In genomic region chr2:166204174-166204573, GRCm38 (mm10) we compare ENCODE assay signal across 22 mouse cellular contexts. TPM values are rescaled to one million over a fixed set of nuclear protein-coding genes. Genes with fewer than 3 reads are reported as not detected.
DNase-seq lines count a peak whose midpoint lies in the region; ATAC-seq and TF ChIP-seq lines count a peak whose summit lies in the region.
"Had no signal": no experiment of that assay in that cellular context is flagged by ENCODE, and none has a peak within 500 bp of the region (broad histone marks: within the 10 kb centered on the region; RNA-seq: fewer than 3 reads in every experiment).

No protein-coding gene starts in this region.

- 70% methylated on average over 13 of the region's 13 CpGs for WGBS in heart, embryonic 16.5 days
- WGBS in heart, adult 2 months: 71% methylated on average over 13 of the region's 13 CpGs
- WGBS in embryonic facial prominence, embryonic 10.5 days: 85% methylated on average over 13 of the region's 13 CpGs
- 74% methylated on average over 13 of the region's 13 CpGs for WGBS in intestine, embryonic 16.5 days
- WGBS in stomach, embryonic 15.5 days: 81% methylated on average over 13 of the region's 13 CpGs
- WGBS in lung, adult 2 months: 71% methylated on average over 13 of the region's 13 CpGs

- TF ChIP-seq CTCF in heart, adult 2 months (IDR thresholded peaks at IDR 0.05): no peak
- no peak for TF ChIP-seq CTCF in lung, adult 2 months (IDR thresholded peaks at IDR 0.05; ENCODE audit: insufficient read depth, low read length)

- no peak for ATAC-seq in heart, embryonic 16.5 days (replicated peaks; ENCODE audit: extremely low read depth, insufficient read depth, low FRiP score)
- ATAC-seq in intestine, embryonic 16.5 days: peak; percentile 26
- no peak for ATAC-seq in stomach, embryonic 15.5 days (ENCODE audit: insufficient read depth, low FRiP score, low read depth)
- ATAC-seq: forebrain, embryonic 16.5 days; inflammation-experienced regulatory T-cells, adult 6 months; liver, postnatal 0 days; midbrain, embryonic 16.5 days had no signal

- H3K4me2 ChIP-seq in heart, embryonic 16.5 days (ENCODE audit: low read depth, low read length): no peak overlapping the region
- H3K4me2 ChIP-seq in intestine, embryonic 16.5 days (ENCODE audit: low read depth, low read length): no peak overlapping the region
- no peak overlapping the region for H3K4me2 ChIP-seq in stomach, embryonic 15.5 days
- H3K4me2 ChIP-seq: heart, embryonic 11.5 days; hindbrain, embryonic 14.5 days; liver, embryonic 11.5 days had no signal

- intact Hi-C loops in heart, adult 2 months (cut with DNase I): no loop called here

- no peak for TF ChIP-seq EP300 in heart, adult 2 months (IDR thresholded peaks at IDR 0.05; ENCODE audit: insufficient read depth, low read depth, low read length)

- no peaks in the 10 kb centered on the region for H3K36me3 ChIP-seq in heart, embryonic 16.5 days (ENCODE audit: control insufficient read depth, insufficient read depth)
- no peaks in the 10 kb centered on the region for H3K36me3 ChIP-seq in heart, adult 2 months (ENCODE audit: control insufficient read depth, insufficient read depth, low read length)
- no peaks in the 10 kb centered on the region for H3K36me3 ChIP-seq in embryonic facial prominence, embryonic 10.5 days (replicated peaks)
- H3K36me3 ChIP-seq in intestine, embryonic 16.5 days (ENCODE audit: control insufficient read depth, insufficient read depth, low read length): no peaks in the 10 kb centered on the region
- no peaks in the 10 kb centered on the region for H3K36me3 ChIP-seq in stomach, embryonic 15.5 days
- H3K36me3 ChIP-seq: forebrain, embryonic 10.5 days; midbrain, embryonic 10.5 days had no signal

- TF ChIP-seq POLR2A in heart, adult 2 months (IDR thresholded peaks at IDR 0.05; ENCODE audit: insufficient read depth, low read depth, low read length): no peak
- no peak for TF ChIP-seq POLR2A in lung, adult 2 months (IDR thresholded peaks at IDR 0.05; ENCODE audit: borderline replicate concordance, extremely low read depth, low read depth, low read length)

- no peaks in the 10 kb centered on the region for H3K27me3 ChIP-seq in heart, embryonic 16.5 days (ENCODE audit: control insufficient read depth, insufficient read depth, low read length)
- no peaks in the 10 kb centered on the region for H3K27me3 ChIP-seq in heart, adult 2 months (ENCODE audit: control insufficient read depth, insufficient read depth, low read length)
- H3K27me3 ChIP-seq in embryonic facial prominence, embryonic 10.5 days (replicated peaks; ENCODE audit: low read depth, poor library complexity, severe bottlenecking): peaks cover 12% of the 10 kb centered on the region
- H3K27me3 ChIP-seq in intestine, embryonic 16.5 days (replicated peaks; ENCODE audit: control insufficient read depth, insufficient read depth, low read length): no peaks in the 10 kb centered on the region
- H3K27me3 ChIP-seq in stomach, embryonic 15.5 days (replicated peaks): no peaks in the 10 kb centered on the region

- peak overlapping the region; percentile 85 for H3K27ac ChIP-seq in heart, embryonic 16.5 days (ENCODE audit: low read length)
- no peak overlapping the region for H3K27ac ChIP-seq in heart, adult 2 months
- H3K27ac ChIP-seq in embryonic facial prominence, embryonic 10.5 days (replicated peaks): peak overlapping the region; percentile 46; the same call in 1 of the 2 replicates
- peak overlapping the region; percentile 67 for H3K27ac ChIP-seq in intestine, embryonic 16.5 days (ENCODE audit: low read length)
- peak overlapping the region; percentile 63; the same call in 1 of the 2 replicates for H3K27ac ChIP-seq in stomach, embryonic 15.5 days
- H3K27ac ChIP-seq: forebrain, embryonic 10.5 days; hindbrain, embryonic 14.5 days; midbrain, embryonic 10.5 days had no signal

- no peak overlapping the region for H3K9ac ChIP-seq in heart, embryonic 16.5 days (ENCODE audit: low read length)
- no peak overlapping the region for H3K9ac ChIP-seq in heart, adult 2 months (ENCODE audit: low read depth, low read length)
- 0 out of 2 replicates have a peak overlapping the region, but pooled peaks have one; percentile 43 for H3K9ac ChIP-seq in intestine, embryonic 16.5 days (ENCODE audit: low read depth, low read length)
- no peak overlapping the region for H3K9ac ChIP-seq in stomach, embryonic 15.5 days
- H3K9ac ChIP-seq: hindbrain, embryonic 14.5 days; liver, postnatal 0 days had no signal

- no peak for DNase-seq in heart, adult 2 months
- no peak for DNase-seq in embryonic facial prominence, embryonic 10.5 days (ENCODE audit: low spot score)
- DNase-seq in B cell, adult 2 months: no peak
- DNase-seq in lung, adult 2 months: no peak
- DNase-seq: adrenal gland, postnatal 14 days; cerebellum, adult 2 months; cerebellum, postnatal 25 days; gastrocnemius, postnatal 25 days; kidney, postnatal 36 days; liver, postnatal 0 days; lung, postnatal 10 days had no signal

- no peaks in the 10 kb centered on the region for H3K79me2 ChIP-seq in heart, adult 2 months (replicated peaks; ENCODE audit: control insufficient read depth, insufficient read depth, low read length)

- H3K4me3 ChIP-seq in heart, embryonic 16.5 days (ENCODE audit: low read length): no peak overlapping the region
- no peak overlapping the region for H3K4me3 ChIP-seq in heart, adult 2 months
- H3K4me3 ChIP-seq in embryonic facial prominence, embryonic 10.5 days: no peak overlapping the region
- H3K4me3 ChIP-seq in intestine, embryonic 16.5 days (ENCODE audit: low read length): no peak overlapping the region
- no peak overlapping the region for H3K4me3 ChIP-seq in stomach, embryonic 15.5 days (replicated peaks)
- no peak overlapping the region for H3K4me3 ChIP-seq in lung, adult 2 months (replicated peaks; ENCODE audit: extremely low read depth, low read depth, low read length)
- H3K4me3 ChIP-seq: forebrain, embryonic 10.5 days; midbrain, embryonic 10.5 days had no signal

- H3K4me1 ChIP-seq in heart, embryonic 16.5 days (ENCODE audit: control insufficient read depth, insufficient read depth, low read length): peaks cover 24% of the 10 kb centered on the region
- H3K4me1 ChIP-seq in heart, adult 2 months (ENCODE audit: control insufficient read depth, insufficient read depth, low read length): no peaks in the 10 kb centered on the region; the same call in none of the 2 replicates
- H3K4me1 ChIP-seq in embryonic facial prominence, embryonic 10.5 days: peaks cover 45% of the 10 kb centered on the region
- peaks cover 10% of the 10 kb centered on the region for H3K4me1 ChIP-seq in intestine, embryonic 16.5 days (ENCODE audit: control insufficient read depth, insufficient read depth, low read length)
- H3K4me1 ChIP-seq in stomach, embryonic 15.5 days: no peaks in the 10 kb centered on the region
- H3K4me1 ChIP-seq in lung, adult 2 months (ENCODE audit: control insufficient read depth, insufficient read depth, low read length): no peaks in the 10 kb centered on the region

- H3K9me3 ChIP-seq in heart, embryonic 16.5 days (replicated peaks; ENCODE audit: control insufficient read depth, low read length): no peaks in the 10 kb centered on the region
- no peaks in the 10 kb centered on the region for H3K9me3 ChIP-seq in embryonic facial prominence, embryonic 10.5 days
- no peaks in the 10 kb centered on the region for H3K9me3 ChIP-seq in intestine, embryonic 16.5 days (ENCODE audit: control insufficient read depth, low read length)
- no peaks in the 10 kb centered on the region for H3K9me3 ChIP-seq in stomach, embryonic 15.5 days
- H3K9me3 ChIP-seq: forebrain, embryonic 10.5 days; midbrain, embryonic 10.5 days had no signal

RNA-seq across cellular contexts. Expression of gene Sulf2, which starts 48.7 kb away (rescaled TPM):
- 61.8 and 73.3 TPM in 2 replicates for polyA plus RNA-seq in heart, embryonic 16.5 days (2015; fragmentation: Nextera tagmentation; extraction: Ambion mirVana)
- 10 to 100 TPM; 38.5 to 43.9 TPM for total RNA-seq in heart, adult 2 months (2021)
- polyA plus RNA-seq in heart, adult 2 months (2012; rRNA removed): 51.0 and 75.1 TPM in 2 replicates
- polyA plus RNA-seq in embryonic facial prominence, embryonic 10.5 days (2016; fragmentation: Nextera tagmentation; extraction: Ambion mirVana): 115 and 131 TPM in 2 replicates
- polyA plus RNA-seq in intestine, embryonic 16.5 days (2015; fragmentation: Nextera tagmentation; extraction: Ambion mirVana): 68.4 and 76.3 TPM in 2 replicates
- 121 and 140 TPM in 2 replicates for polyA plus RNA-seq in stomach, embryonic 15.5 days (2015; fragmentation: Nextera tagmentation; extraction: Ambion mirVana)
- polyA plus RNA-seq in lung, adult 2 months (2012; rRNA removed): 37.6 and 44.2 TPM in 2 replicates
